Mouse (Mus musculus) CH12.LX (cell line): ENCODE results near the gene Pcca. TPM values are rescaled to one million over a fixed set of nuclear protein-coding genes. Genes with fewer than 3 reads are reported as not detected.
A peak's percentile ranks its signal among the peaks of the same experiment; 100 is the strongest.

Source experiments
- DNase-seq: peaks from one replicate; pipeline ENCODE4 v3.0.0-alpha.2; 2013; ENCODE audit errors: extremely low read depth
- H3K27ac ChIP-seq: 2 replicates; pipeline ENCODE4 v1.5.1; 2012; ENCODE audit warnings: low read depth, mild to moderate bottlenecking, control low read depth, moderate library complexity; ENCODE audit not compliant: insufficient read depth
- H3K27me3 ChIP-seq: replicated peaks from 2 replicates; pipeline ENCODE3; 2012; ENCODE audit warnings: inconsistent platforms
- H3K36me3 ChIP-seq, 2 experiments: replicated peaks in 1 of 2; 2 replicates each; pipeline versions ENCODE3 to v1.6.1; 2012; ENCODE audit warnings: inconsistent platforms in 1 of 2, low read length in 1 of 2, mild to moderate bottlenecking in 1 of 2, mixed read lengths in 1 of 2, moderate library complexity in 1 of 2; ENCODE audit not compliant: control insufficient read depth in 1 of 2, insufficient read depth in 1 of 2
- H3K4me1 ChIP-seq, 2 experiments: 2 replicates each; pipeline ENCODE4 v1.6.1; 2012; ENCODE audit warnings: inconsistent platforms in 1 of 2, moderate library complexity in 1 of 2; ENCODE audit not compliant: insufficient read depth in 2 of 2, control insufficient read depth in 1 of 2
- H3K4me2 ChIP-seq: 2 replicates; pipeline ENCODE4 v1.6.1; 2012; ENCODE audit warnings: low read depth, mild to moderate bottlenecking, control low read depth; ENCODE audit not compliant: poor library complexity, insufficient read depth, severe bottlenecking
- H3K4me3 ChIP-seq, 3 experiments: fragments of 150-350 bp in 1 of 3; sonication (generic) in 1 of 3; replicated peaks in 1 of 3; 2 replicates each; pipeline versions ENCODE3 to v1.5.1; 2011 to 2012; ENCODE audit warnings: low read depth in 2 of 3, low read length in 2 of 3, mild to moderate bottlenecking in 2 of 3, moderate library complexity in 2 of 3, control low read depth in 1 of 3, improper control_type of control experiment in 1 of 3, inconsistent platforms in 1 of 3, mixed read lengths in 1 of 3; ENCODE audit not compliant: poor library complexity in 1 of 3
- H3K79me2 ChIP-seq: replicated peaks from 2 replicates; pipeline ENCODE4 v1.6.1; 2012; ENCODE audit warnings: mild to moderate bottlenecking, moderate library complexity; ENCODE audit not compliant: control insufficient read depth, poor library complexity, insufficient read depth, severe bottlenecking; ENCODE audit errors: extremely low read depth
- H3K9ac ChIP-seq: 2 replicates; pipeline ENCODE4 v1.6.1; 2012; ENCODE audit warnings: low read depth, mild to moderate bottlenecking, control low read depth, moderate library complexity; ENCODE audit not compliant: insufficient read depth
- H3K9me3 ChIP-seq: replicated peaks from 2 replicates; pipeline ENCODE3; 2012; ENCODE audit warnings: low read length, inconsistent platforms, mixed read lengths
- BHLHE40 ChIP-seq: IDR thresholded peaks from 2 replicates; pipeline ENCODE4 v1.6.1; 2011; ENCODE audit warnings: mild to moderate bottlenecking, low read depth, low read length, improper control_type of control experiment
- CHD2 ChIP-seq: IDR thresholded peaks from 2 replicates; pipeline ENCODE4 v1.6.1; 2011; ENCODE audit warnings: low read length, improper control_type of control experiment
- ELF1 ChIP-seq: IDR thresholded peaks from 2 replicates; pipeline ENCODE4 v1.6.1; 2014; ENCODE audit warnings: low read depth, mild to moderate bottlenecking, inconsistent platforms, low read length, improper control_type of control experiment
- HCFC1 ChIP-seq: IDR thresholded peaks from 2 replicates; pipeline ENCODE4 v1.6.1; 2012; ENCODE audit warnings: low read depth, mild to moderate bottlenecking, inconsistent platforms, low read length, improper control_type of control experiment
- IRF4 ChIP-seq: IDR thresholded peaks from 2 replicates; pipeline ENCODE4 v1.6.1; 2014; ENCODE audit warnings: low read depth, mild to moderate bottlenecking, inconsistent platforms, low read length, improper control_type of control experiment
- KAT2A ChIP-seq: IDR thresholded peaks from 2 replicates; pipeline ENCODE4 v1.6.1; 2012; ENCODE audit warnings: low read length, improper control_type of control experiment, inconsistent platforms; ENCODE audit not compliant: insufficient replicate concordance
- MAX ChIP-seq: IDR thresholded peaks from 2 replicates; pipeline ENCODE4 v1.6.1; 2011; ENCODE audit warnings: low read length, improper control_type of control experiment
- MAZ ChIP-seq: IDR thresholded peaks from 2 replicates; pipeline ENCODE4 v1.6.1; 2012; ENCODE audit warnings: low read depth, mild to moderate bottlenecking, inconsistent platforms, low read length, improper control_type of control experiment, moderate library complexity
- MEF2A ChIP-seq: IDR thresholded peaks from 2 replicates; pipeline ENCODE4 v1.6.1; 2014; ENCODE audit warnings: low read depth, mild to moderate bottlenecking, inconsistent platforms, low read length, improper control_type of control experiment, borderline replicate concordance
- MXI1 ChIP-seq: IDR thresholded peaks from 2 replicates; pipeline ENCODE4 v1.6.1; 2011; ENCODE audit warnings: mild to moderate bottlenecking, low read depth, low read length, improper control_type of control experiment
- MYC ChIP-seq: IDR thresholded peaks from 2 replicates; pipeline ENCODE4 v1.6.1; 2011; ENCODE audit warnings: low read depth, mild to moderate bottlenecking, improper control_type of control experiment, low read length
- NELFE ChIP-seq: IDR thresholded peaks from 2 replicates; pipeline ENCODE4 v1.6.1; 2011; ENCODE audit warnings: low read depth, low read length, improper control_type of control experiment
- NRF1 ChIP-seq: IDR thresholded peaks from 2 replicates; pipeline ENCODE4 v1.6.1; 2014; ENCODE audit warnings: low read depth, mild to moderate bottlenecking, inconsistent platforms, low read length, improper control_type of control experiment, moderate library complexity
- PAX5 ChIP-seq: IDR thresholded peaks from 2 replicates; pipeline ENCODE4 v1.6.1; 2012; ENCODE audit warnings: low read length, inconsistent platforms, mixed read lengths
- POLR2A ChIP-seq: IDR thresholded peaks from 2 replicates; pipeline ENCODE4 v1.6.1; 2011; ENCODE audit warnings: low read depth, mild to moderate bottlenecking, improper control_type of control experiment, low read length
- SMC3 ChIP-seq: IDR thresholded peaks from 2 replicates; pipeline ENCODE4 v1.6.1; 2011; ENCODE audit warnings: low read depth, low read length, improper control_type of control experiment
- TBP ChIP-seq: conservative IDR thresholded peaks from 2 replicates; pipeline ENCODE4 v1.6.1; 2011; ENCODE audit warnings: low read depth, low read length, improper control_type of control experiment
- TCF12 ChIP-seq: IDR thresholded peaks from 2 replicates; pipeline ENCODE4 v1.6.1; 2014; ENCODE audit warnings: low read depth, mild to moderate bottlenecking, inconsistent platforms, low read length, improper control_type of control experiment
- UBTF ChIP-seq: IDR thresholded peaks from 2 replicates; pipeline ENCODE4 v1.6.1; 2012; ENCODE audit warnings: low read depth, mild to moderate bottlenecking, inconsistent platforms, low read length, improper control_type of control experiment, moderate library complexity
- USF1 ChIP-seq: IDR thresholded peaks from 2 replicates; pipeline ENCODE4 v1.6.1; 2014; ENCODE audit warnings: low read depth, mild to moderate bottlenecking, inconsistent platforms, low read length, improper control_type of control experiment
- USF2 ChIP-seq: conservative IDR thresholded peaks from 2 replicates; pipeline ENCODE4 v1.6.1; 2011; ENCODE audit warnings: low read depth, low read length, improper control_type of control experiment
- ZC3H11A ChIP-seq: IDR thresholded peaks from 2 replicates; pipeline ENCODE4 v1.6.1; 2012; ENCODE audit warnings: low read depth, mild to moderate bottlenecking, inconsistent platforms, low read length, improper control_type of control experiment
- ZMIZ1 ChIP-seq: IDR thresholded peaks from 2 replicates; pipeline ENCODE4 v1.6.1; 2012; ENCODE audit warnings: low read depth, mild to moderate bottlenecking, inconsistent platforms, low read length, improper control_type of control experiment
- ZNF384 ChIP-seq: IDR thresholded peaks from 2 replicates; pipeline ENCODE4 v1.6.1; 2012; ENCODE audit warnings: low read depth, low read length, improper control_type of control experiment, inconsistent platforms
- dilution Hi-C: fragments of 300-500 bp; cut with MboI; formaldehyde crosslinking; loops from 2 replicates; pipeline ENCODE4 v1.14.3; 2020; ENCODE audit warnings: low sequenced_read_pairs; ENCODE audit not compliant: extremely low pct_unique_long_range_greater_than_20kb, extremely low pct_ligation_motif_present
- in situ Hi-C: fragments of 300-500 bp; cut with MboI; formaldehyde crosslinking; loops from 3 replicates; pipeline ENCODE4 v1.14.3; 2019; ENCODE audit warnings: low sequenced_read_pairs, low pct_ligation_motif_present, low pct_unique_long_range_greater_than_20kb, mixed read lengths
- polyA plus RNA-seq: library from polyadenylated mRNA; unstranded; fragments of >175 nt; gene quantifications from 2 replicates; pipeline ENCODE4 v1.2.1, GENCODE M21; 2012; ENCODE audit warnings: low read depth; ENCODE audit not compliant: insufficient read length
- total RNA-seq, 2 experiments: library from RNA; depleted of rRNA; stranded (reverse); fragments of 300-350 nt in 1 of 2; fragments of >200 nt in 1 of 2; gene quantifications; 2 replicates each; pipeline ENCODE4 v1.2.3; 2012 to 2014

Gene Pcca
- total and polyA plus RNA-seq, 3 experiments = 11.2 to 39.0 (median 23.8) TPM

GRCm38 (mm10) chr14:122912137-122912536, 378.0 kb downstream of the Pcca start:
- peaks cover 7 to 31% of the 10 kb centered on the region in 2 experiments; a peak in 2 of 4 replicates for H3K4me1 ChIP-seq
- no peaks in the 10 kb centered on the region for H3K27me3 ChIP-seq
- dilution Hi-C loops (no loop called here), in situ Hi-C loops (no loop called here)
- H3K36me3 ChIP-seq = peaks cover 0 to 21% of the 10 kb centered on the region in 2 experiments
- TF ChIP-seq ZNF384 (peak; percentile 84), SMC3 (no peak), MYC (peak; percentile 24; the same call in 1 of the 2 replicates)
- H3K9me3 ChIP-seq = no peaks in the 10 kb centered on the region
- DNase-seq = no peak
- H3K79me2 ChIP-seq = peaks cover 14% of the 10 kb centered on the region
- peak overlapping the region; percentile 72 to 95 (median 81) for H3K4me3 ChIP-seq
- peak overlapping the region; percentile 83 for H3K9ac ChIP-seq
- no peak overlapping the region for H3K27ac ChIP-seq
- peak overlapping the region; percentile 97 for H3K4me2 ChIP-seq

GRCm38 (mm10) chr14:122912812-122913498, 378.8 kb downstream of the Pcca start:
- Histone ChIP-seq H3K9me3 (no peaks in the 10 kb centered on the region), H3K9ac (peak overlapping the region; percentile 83), H3K4me1 (peaks cover 7 to 39% of the 10 kb centered on the region in 2 experiments; a peak in 2 of 4 replicates), H3K79me2 (peaks cover 13% of the 10 kb centered on the region), H3K4me3 (peak overlapping the region; percentile 72 to 95 (median 81)), H3K36me3 (peaks cover 0 to 20% of the 10 kb centered on the region in 2 experiments), H3K27ac (0 out of 2 replicates have a peak overlapping the region, but pooled peaks have one; percentile 54)
- peak; percentile 73 for DNase-seq
- dilution Hi-C loops = no loop called here
- in situ Hi-C loops = no loop called here
- TF ChIP-seq ELF1 (peak; percentile 69; the same call in 1 of the 2 replicates), USF1 (no peak; the same call in 1 of the 2 replicates), MAZ (peak; percentile 70), IRF4 (0 out of 2 replicates have a peak, but pooled peaks have one; percentile 24), POLR2A (peak; percentile 66; the same call in 1 of the 2 replicates), TCF12 (peak; percentile 77), BHLHE40 (peak; percentile 59), MXI1 (peak; percentile 91), TBP (peak; percentile 26; the same call in 1 of the 2 replicates), UBTF (peak; percentile 79; the same call in 1 of the 2 replicates), ZC3H11A (no peak), ZMIZ1 (peak; percentile 66), ZNF384 (no peak), PAX5 (no peak), HCFC1 (peak; percentile 76), NELFE (0 out of 2 replicates have a peak, but pooled peaks have one; percentile 36), MEF2A (peak; percentile 10; the same call in 1 of the 2 replicates), MAX (peak; percentile 54; the same call in 1 of the 2 replicates), CHD2 (peak; percentile 88), USF2 (no peak), KAT2A (peak; percentile 11; the same call in 1 of the 2 replicates), NRF1 (peak; percentile 56; the same call in 1 of the 2 replicates), MYC (0 out of 2 replicates have a peak, but pooled peaks have one; percentile 30)
- TF ChIP-seq, all 38 proteins: peak for 18
- H3K27me3 ChIP-seq = no peaks in the 10 kb centered on the region
- peak overlapping the region; percentile 80 for H3K4me2 ChIP-seq
